Mouse (Mus musculus) myocyte (in vitro differentiated cells): ENCODE measurements around the gene Nos1ap. TPM values are rescaled to one million over a fixed set of nuclear protein-coding genes. Genes with fewer than 3 reads are reported as not detected.

Source experiments
- H3K27me3 ChIP-seq: one replicate; pipeline ENCODE4 v1.6.1; 2011; ENCODE audit not compliant: control insufficient read depth, insufficient read depth, insufficient read length
- H3K36me3 ChIP-seq: one replicate; pipeline ENCODE4 v1.6.1; 2011; ENCODE audit not compliant: control insufficient read depth, insufficient read depth
- H3K4me2 ChIP-seq: one replicate; pipeline ENCODE4 v1.6.1; 2011; ENCODE audit warnings: low read depth, control low read depth
- H3K4me3 ChIP-seq: one replicate; pipeline ENCODE4 v1.5.1; 2011; ENCODE audit warnings: mild to moderate bottlenecking, control low read depth, moderate library complexity
- H3K79me2 ChIP-seq: one replicate; pipeline ENCODE4 v1.6.1; 2011; ENCODE audit not compliant: control insufficient read depth, insufficient read depth
- H3ac ChIP-seq: one replicate; pipeline ENCODE4 v1.6.1; 2011; ENCODE audit not compliant: control insufficient read depth, insufficient read length
- CEBPB ChIP-seq: IDR thresholded peaks from 2 replicates; pipeline ENCODE4 v1.6.1; 2011; ENCODE audit warnings: mild to moderate bottlenecking, moderate library complexity; ENCODE audit not compliant: poor library complexity, insufficient read depth, severe bottlenecking
- E2F4 ChIP-seq: IDR thresholded peaks from one replicate; pipeline ENCODE4 v1.6.1; 2011; ENCODE audit warnings: mild to moderate bottlenecking, control low read depth, moderate library complexity; ENCODE audit not compliant: insufficient read depth
- MAX ChIP-seq: IDR thresholded peaks from one replicate; pipeline ENCODE4 v1.6.1; 2011; ENCODE audit warnings: low read depth, mild to moderate bottlenecking, control low read depth
- MYOD1 ChIP-seq, 3 experiments: IDR thresholded peaks; one replicate each; pipeline ENCODE4 v1.6.1; 2011; ENCODE audit warnings: control low read depth in 2 of 3, low read depth in 2 of 3, mild to moderate bottlenecking in 2 of 3, moderate library complexity in 1 of 3; ENCODE audit not compliant: insufficient read length in 2 of 3, control insufficient read depth in 1 of 3
- MYOG ChIP-seq, 3 experiments: IDR thresholded peaks; one replicate each; pipeline ENCODE4 v1.6.1; 2011; ENCODE audit warnings: control low read depth in 2 of 3, low read depth in 2 of 3, mild to moderate bottlenecking in 2 of 3; ENCODE audit not compliant: insufficient read length in 2 of 3, control insufficient read depth in 1 of 3, insufficient read depth in 1 of 3
- POLR2A ChIP-seq: IDR thresholded peaks from one replicate; pipeline ENCODE4 v1.6.1; 2011; ENCODE audit warnings: low read depth, mild to moderate bottlenecking, control low read depth, moderate library complexity; ENCODE audit not compliant: insufficient read length
- POLR2AphosphoS2 ChIP-seq: IDR thresholded peaks from one replicate; pipeline ENCODE4 v1.6.1; 2011; ENCODE audit warnings: low read depth, control low read depth; ENCODE audit not compliant: insufficient read length
- REST ChIP-seq: IDR thresholded peaks from one replicate; pipeline ENCODE4 v1.6.1; 2011; ENCODE audit warnings: mild to moderate bottlenecking, control low read depth, moderate library complexity; ENCODE audit not compliant: insufficient read depth, insufficient read length
- SRF ChIP-seq: IDR thresholded peaks from one replicate; pipeline ENCODE4 v1.6.1; 2011; ENCODE audit warnings: low read depth; ENCODE audit not compliant: control insufficient read depth, insufficient read length
- TCF12 ChIP-seq: IDR thresholded peaks from one replicate; pipeline ENCODE4 v1.6.1; 2011; ENCODE audit warnings: mild to moderate bottlenecking, control low read depth; ENCODE audit not compliant: poor library complexity, insufficient read depth, severe bottlenecking
- TCF3 ChIP-seq: IDR thresholded peaks from one replicate; pipeline ENCODE4 v1.6.1; 2011; ENCODE audit warnings: low read depth, control low read depth; ENCODE audit not compliant: insufficient read length
- USF1 ChIP-seq: IDR thresholded peaks from one replicate; pipeline ENCODE4 v1.6.1; 2011; ENCODE audit warnings: low read depth, mild to moderate bottlenecking, control low read depth, moderate library complexity
- polyA plus RNA-seq: library from polyadenylated mRNA; unstranded; fragments of >200 nt; fragmentation: generic; extraction: Trizol; gene quantifications from one replicate; pipeline ENCODE4 v1.2.1, GENCODE M21; 2012; ENCODE audit warnings: missing spikeins

Nos1ap gene
- polyA plus RNA-seq, 1 experiment = 0.14 TPM

DNA sequence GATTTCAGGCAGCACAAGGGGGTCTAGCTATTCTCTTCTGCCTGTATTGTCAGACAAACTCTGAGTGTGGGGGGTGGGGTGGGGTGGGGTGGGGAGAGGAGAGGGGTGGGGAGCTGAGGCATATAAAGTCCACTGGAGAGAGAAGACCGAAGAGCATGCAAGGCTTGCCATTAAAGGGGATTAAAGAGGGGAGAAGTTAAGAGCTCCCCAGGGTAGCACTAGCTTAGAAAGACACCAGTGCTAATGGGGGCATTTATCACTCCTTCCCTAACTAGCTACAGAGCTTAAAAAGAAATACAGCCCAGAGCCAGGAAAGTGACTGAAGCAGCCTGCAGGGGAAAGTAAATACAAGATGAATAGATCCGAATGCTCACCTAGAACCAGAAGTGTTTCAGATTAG is 141.4 kb downstream of the Nos1ap start:
- H3K79me2 ChIP-seq = no peaks in the 10 kb centered on the region
- H3K4me3 ChIP-seq = no peak overlapping the region
- H3K36me3 ChIP-seq = no peaks in the 10 kb centered on the region
- H3ac ChIP-seq = no peak overlapping the region
- no peaks in the 10 kb centered on the region for H3K27me3 ChIP-seq
- no peak for TF ChIP-seq MYOD1 (IDR thresholded peaks at IDR 0.05; ENCODE audit: control insufficient read depth in 1 of 3, insufficient read length in 2 of 3, low read depth in 2 of 3)
- TF ChIP-seq MAX = no peak
- no peak for TF ChIP-seq POLR2A
- TF ChIP-seq TCF12 = no peak
- no peak for TF ChIP-seq TCF3
- TF ChIP-seq MYOG (IDR thresholded peaks at IDR 0.05; ENCODE audit: control insufficient read depth in 1 of 3, insufficient read depth in 1 of 3, insufficient read length in 2 of 3, low read depth in 2 of 3) = no peak
- no peak for TF ChIP-seq SRF
- no peak for TF ChIP-seq CEBPB
- no peak overlapping the region for H3K4me2 ChIP-seq

DNA sequence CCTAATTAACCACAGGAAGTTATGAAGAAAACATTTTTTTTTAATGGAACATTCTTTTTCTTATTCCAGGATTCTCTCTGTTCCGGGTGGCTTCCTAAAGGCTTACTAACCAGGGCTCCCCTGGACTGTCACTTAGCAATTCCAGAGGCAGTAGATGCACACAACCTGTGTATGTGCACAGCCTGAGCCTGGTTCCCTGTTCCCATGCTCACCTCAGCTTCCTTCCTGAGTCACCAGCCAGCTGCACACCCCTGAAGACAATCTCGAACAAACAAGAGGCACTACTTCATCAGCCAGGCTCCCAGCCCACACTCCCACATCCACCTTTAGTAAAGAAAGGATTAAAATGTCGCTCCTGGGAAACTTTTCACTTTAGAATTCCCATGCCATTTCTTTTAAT is 144.2 kb downstream of the Nos1ap start:
- Histone ChIP-seq H3ac (no peak overlapping the region), H3K4me2 (no peak overlapping the region), H3K4me3 (no peak overlapping the region), H3K27me3 (no peaks in the 10 kb centered on the region), H3K79me2 (no peaks in the 10 kb centered on the region), H3K36me3 (no peaks in the 10 kb centered on the region)
- TF ChIP-seq POLR2AphosphoS2 = no peak
- no peak for TF ChIP-seq TCF3
- TF ChIP-seq MYOG (IDR thresholded peaks at IDR 0.05; ENCODE audit: control insufficient read depth in 1 of 3, insufficient read depth in 1 of 3, insufficient read length in 2 of 3, low read depth in 2 of 3) = no peak
- no peak for TF ChIP-seq REST
- no peak for TF ChIP-seq SRF
- no peak for TF ChIP-seq E2F4
- no peak for TF ChIP-seq USF1
- no peak for TF ChIP-seq TCF12
- TF ChIP-seq POLR2A = no peak
- TF ChIP-seq MYOD1 (IDR thresholded peaks at IDR 0.05; ENCODE audit: control insufficient read depth in 1 of 3, insufficient read length in 2 of 3, low read depth in 2 of 3) = no peak
- TF ChIP-seq CEBPB = no peak

DNA sequence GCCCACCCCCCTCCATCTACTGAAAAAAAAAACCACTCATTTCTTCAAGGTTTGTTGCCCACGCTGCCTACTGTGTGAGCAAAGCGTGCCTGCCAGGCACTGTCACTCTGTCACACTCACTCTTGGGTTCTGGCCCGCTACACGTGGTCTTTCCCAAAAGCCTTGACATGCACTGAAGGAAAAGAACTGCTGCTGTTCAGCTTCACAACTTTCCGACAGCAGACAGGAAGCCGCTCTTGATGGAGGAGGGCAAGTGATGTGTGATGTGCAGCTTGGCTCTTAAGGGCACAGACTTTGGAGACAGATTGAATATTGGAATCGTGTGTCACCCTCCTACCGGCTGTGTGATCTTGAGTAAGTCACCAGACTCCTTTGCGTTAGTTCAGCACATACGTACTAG is 149.3 kb downstream of the Nos1ap start:
- Histone ChIP-seq H3K4me2 (no peak overlapping the region), H3K27me3 (no peaks in the 10 kb centered on the region), H3K4me3 (no peak overlapping the region), H3ac (no peak overlapping the region), H3K79me2 (no peaks in the 10 kb centered on the region), H3K36me3 (no peaks in the 10 kb centered on the region)
- TF ChIP-seq USF1 = no peak

DNA sequence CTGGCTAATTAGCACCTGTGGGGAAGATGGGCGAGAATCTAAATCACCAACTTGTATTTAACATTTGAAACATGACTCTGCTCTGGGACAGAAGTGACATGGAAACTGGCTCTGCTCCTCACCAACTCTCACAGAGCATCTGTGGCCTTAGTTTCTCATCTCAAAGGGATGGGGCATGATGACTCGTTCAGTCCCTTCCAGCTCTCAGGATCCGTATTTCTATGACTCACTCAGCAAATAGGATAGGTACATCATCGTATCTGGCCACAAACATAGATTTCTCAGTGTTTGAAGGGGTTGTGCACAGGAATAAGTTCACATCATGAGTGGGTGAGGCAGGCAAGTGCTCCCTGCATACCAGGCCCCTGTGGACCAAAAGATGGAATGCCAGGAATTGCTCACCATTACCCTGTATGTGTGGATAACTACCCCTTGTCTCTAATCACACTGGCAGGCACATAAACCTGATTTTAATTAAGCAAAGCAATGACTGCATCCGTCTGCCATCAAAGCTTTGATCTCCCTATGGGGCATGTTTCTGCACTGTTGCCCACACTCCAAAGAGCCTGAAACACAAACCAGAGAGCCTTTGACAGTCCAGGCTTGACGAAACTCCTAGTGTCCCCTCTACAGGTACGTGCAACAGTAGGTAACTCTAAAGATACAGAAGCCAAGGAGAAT is 151.1 kb downstream of the Nos1ap start:
- Histone ChIP-seq H3K79me2 (no peaks in the 10 kb centered on the region), H3K36me3 (no peaks in the 10 kb centered on the region), H3K4me3 (no peak overlapping the region), H3K4me2 (no peak overlapping the region), H3K27me3 (no peaks in the 10 kb centered on the region), H3ac (no peak overlapping the region)
- TF ChIP-seq POLR2A = no peak
- TF ChIP-seq REST = no peak
- no peak for TF ChIP-seq MYOG (IDR thresholded peaks at IDR 0.05; ENCODE audit: control insufficient read depth in 1 of 3, insufficient read depth in 1 of 3, insufficient read length in 2 of 3, low read depth in 2 of 3)
- TF ChIP-seq MAX = no peak
- TF ChIP-seq POLR2AphosphoS2 = no peak
- no peak for TF ChIP-seq CEBPB
- no peak for TF ChIP-seq USF1

DNA sequence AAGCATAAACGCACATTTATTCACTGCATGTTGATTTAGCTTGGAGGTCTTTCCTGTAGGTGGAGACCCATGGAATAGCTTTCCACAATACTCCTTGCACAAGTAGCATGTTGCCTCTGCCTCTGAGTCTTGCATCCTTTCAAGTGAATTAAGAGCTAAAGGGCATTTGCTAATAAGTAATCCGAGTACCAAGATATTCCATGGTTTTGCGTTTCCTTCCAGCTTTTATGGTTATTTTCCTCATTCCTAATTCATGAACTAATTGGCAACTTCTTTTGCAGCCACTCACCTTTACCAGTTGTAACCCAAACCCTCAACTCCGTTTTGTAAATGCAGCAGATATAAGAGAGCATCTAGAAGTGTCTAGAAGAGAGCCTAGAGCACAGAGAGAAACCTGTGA is 155.5 kb downstream of the Nos1ap start:
- no peak for TF ChIP-seq TCF3
- TF ChIP-seq REST = no peak
- no peak for TF ChIP-seq E2F4
- no peak for TF ChIP-seq MYOG (IDR thresholded peaks at IDR 0.05; ENCODE audit: control insufficient read depth in 1 of 3, insufficient read depth in 1 of 3, insufficient read length in 2 of 3, low read depth in 2 of 3)
- Histone ChIP-seq H3ac (no peak overlapping the region), H3K79me2 (no peaks in the 10 kb centered on the region), H3K36me3 (no peaks in the 10 kb centered on the region), H3K27me3 (peaks cover 19% of the 10 kb centered on the region), H3K4me2 (no peak overlapping the region), H3K4me3 (no peak overlapping the region)

DNA sequence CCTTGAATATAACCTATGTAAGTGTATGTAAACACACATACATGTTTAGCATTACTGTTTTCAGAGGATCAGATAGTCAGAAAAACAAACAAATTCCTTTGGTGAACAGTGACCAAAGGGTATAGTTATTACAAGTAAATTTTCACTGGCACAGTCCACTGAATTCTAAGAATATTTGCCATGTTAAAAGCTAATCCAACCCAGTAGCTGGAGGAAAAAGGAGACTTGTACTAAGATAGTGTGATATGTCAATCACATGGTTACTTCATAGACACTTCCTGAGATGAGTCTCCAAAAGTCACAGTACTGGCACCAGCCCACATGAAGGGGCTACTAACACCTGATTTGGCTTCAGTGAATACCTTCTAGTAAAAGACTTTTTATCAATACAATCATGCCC is 156.0 kb downstream of the Nos1ap start:
- Histone ChIP-seq H3K36me3 (no peaks in the 10 kb centered on the region), H3K27me3 (peaks cover 19% of the 10 kb centered on the region), H3K4me3 (no peak overlapping the region), H3ac (no peak overlapping the region), H3K79me2 (no peaks in the 10 kb centered on the region), H3K4me2 (no peak overlapping the region)
- TF ChIP-seq MYOG (IDR thresholded peaks at IDR 0.05; ENCODE audit: control insufficient read depth in 1 of 3, insufficient read depth in 1 of 3, insufficient read length in 2 of 3, low read depth in 2 of 3) (no peak), MYOD1 (IDR thresholded peaks at IDR 0.05; ENCODE audit: control insufficient read depth in 1 of 3, insufficient read length in 2 of 3, low read depth in 2 of 3) (no peak), SRF (no peak), TCF12 (no peak)
